Mouse (Mus musculus) intestine, embryonic 15.5 days (tissue): ENCODE data around the gene Snx33. TPM values are rescaled to one million over a fixed set of nuclear protein-coding genes. Genes with fewer than 3 reads are reported as not detected.

ENCODE experiments used
- ATAC-seq: fragments of 200-750 bp; cut with Nextera tagmentation; 2 replicates; pipeline ENCODE4 v1.8.0; 2017; ENCODE audit warnings: moderate TSS enrichment, moderate library complexity
- H3K27ac ChIP-seq: fragments of 300-500 bp; sonication (generic); 2 replicates; pipeline ENCODE4 v1.5.1; 2015; ENCODE audit warnings: mild to moderate bottlenecking, inconsistent platforms
- H3K27me3 ChIP-seq: fragments of 300-500 bp; sonication (generic); replicated peaks from 2 replicates; pipeline ENCODE4 v1.6.1; 2015; ENCODE audit warnings: inconsistent platforms
- H3K36me3 ChIP-seq: fragments of 300-500 bp; sonication (generic); 2 replicates; pipeline ENCODE4 v1.6.1; 2015; ENCODE audit warnings: inconsistent platforms
- H3K4me1 ChIP-seq: fragments of 300-500 bp; sonication (generic); replicated peaks from 2 replicates; pipeline ENCODE4 v1.6.1; 2015; ENCODE audit warnings: inconsistent platforms
- H3K4me2 ChIP-seq: fragments of 300-500 bp; sonication (generic); replicated peaks from 2 replicates; pipeline ENCODE4 v1.6.1; 2015; ENCODE audit warnings: mild to moderate bottlenecking, inconsistent platforms
- H3K4me3 ChIP-seq: fragments of 300-500 bp; sonication (generic); replicated peaks from 2 replicates; pipeline ENCODE4 v1.5.1; 2015; ENCODE audit warnings: inconsistent platforms
- H3K9ac ChIP-seq: fragments of 300-500 bp; sonication (generic); 2 replicates; pipeline ENCODE4 v1.6.1; 2015; ENCODE audit warnings: inconsistent platforms
- H3K9me3 ChIP-seq: fragments of 300-500 bp; sonication (generic); 2 replicates; pipeline ENCODE4 v1.6.1; 2016; ENCODE audit warnings: inconsistent platforms
- WGBS: fragments of 180-500 bp; shearing (Covaris S2); methylation state at CpG from one replicate; pipeline ENCODE4 v1.1.7; 2015; 5-methylcytosine and 5-hydroxymethylcytosine counted together
- polyA plus RNA-seq: library from polyadenylated mRNA; unstranded; fragments of >200 nt; fragmentation: Nextera tagmentation; extraction: Ambion mirVana; gene quantifications from 2 replicates; pipeline ENCODE4 v1.2.1, GENCODE M21; 2015

The Snx33 gene
- polyA plus RNA-seq, 1 experiment from 2014 or later: 6.2 TPM

DNA sequence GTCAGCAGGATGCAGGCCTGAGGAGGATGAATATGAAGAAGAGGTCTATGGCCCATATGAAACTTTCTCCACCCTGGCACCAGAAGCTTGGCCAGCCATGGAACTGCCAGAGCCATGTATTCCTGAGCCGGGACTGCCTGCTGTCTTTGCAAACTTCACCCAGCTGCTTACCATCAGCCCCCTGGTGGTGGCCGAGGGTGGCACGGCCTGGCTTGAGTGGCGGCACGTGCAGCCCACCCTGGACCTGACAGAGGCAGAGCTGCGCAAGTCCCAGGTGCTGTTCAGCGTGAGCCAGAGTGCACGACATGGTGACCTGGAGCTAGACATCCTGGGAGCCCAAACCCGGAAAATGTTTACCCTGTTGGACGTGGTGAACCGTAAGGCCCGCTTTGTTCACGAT, 42.1 kb downstream of the Snx33 start:
- no peak overlapping the region for H3K9ac ChIP-seq
- no peak for ATAC-seq
- H3K4me2 ChIP-seq: no peak overlapping the region
- H3K4me3 ChIP-seq: no peak overlapping the region
- WGBS: 63% methylated on average over 13 of the region's 13 CpGs
- no peaks in the 10 kb centered on the region for H3K9me3 ChIP-seq
- H3K4me1 ChIP-seq: peaks cover 28% of the 10 kb centered on the region
- no peaks in the 10 kb centered on the region for H3K27me3 ChIP-seq
- H3K27ac ChIP-seq: no peak overlapping the region
- 0 out of 2 replicates have a peak, but pooled peaks cover 10% of the 10 kb centered on the region for H3K36me3 ChIP-seq

DNA sequence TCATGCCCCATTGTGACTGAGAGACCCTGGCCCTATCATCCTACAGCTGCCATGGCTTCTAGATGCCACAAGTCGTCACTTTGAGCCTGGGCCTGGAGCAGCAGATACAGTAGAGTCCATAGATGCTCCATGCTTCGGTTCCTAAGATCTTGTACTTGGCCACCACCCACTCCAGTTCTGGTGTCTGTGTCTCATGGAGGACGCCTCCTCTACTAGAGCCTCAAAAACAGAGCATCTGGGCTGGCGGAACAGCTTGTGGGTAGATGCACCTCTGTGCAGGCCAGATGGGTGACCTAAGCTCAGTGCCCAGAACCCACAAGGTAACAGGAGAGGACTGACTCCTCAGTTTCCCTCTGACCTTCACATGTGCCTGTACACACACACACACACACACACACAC, 43.8 kb downstream of the Snx33 start:
- WGBS: 86% methylated on average over 4 of the region's 4 CpGs
- no peak for ATAC-seq
- peaks cover 32% of the 10 kb centered on the region for H3K4me1 ChIP-seq
- no peak overlapping the region for H3K4me2 ChIP-seq
- H3K9ac ChIP-seq: no peak overlapping the region
- H3K9me3 ChIP-seq: no peaks in the 10 kb centered on the region
- no peak overlapping the region for H3K4me3 ChIP-seq
- H3K27me3 ChIP-seq: no peaks in the 10 kb centered on the region
- H3K36me3 ChIP-seq: 0 out of 2 replicates have a peak, but pooled peaks cover 10% of the 10 kb centered on the region
- H3K27ac ChIP-seq: no peak overlapping the region

DNA sequence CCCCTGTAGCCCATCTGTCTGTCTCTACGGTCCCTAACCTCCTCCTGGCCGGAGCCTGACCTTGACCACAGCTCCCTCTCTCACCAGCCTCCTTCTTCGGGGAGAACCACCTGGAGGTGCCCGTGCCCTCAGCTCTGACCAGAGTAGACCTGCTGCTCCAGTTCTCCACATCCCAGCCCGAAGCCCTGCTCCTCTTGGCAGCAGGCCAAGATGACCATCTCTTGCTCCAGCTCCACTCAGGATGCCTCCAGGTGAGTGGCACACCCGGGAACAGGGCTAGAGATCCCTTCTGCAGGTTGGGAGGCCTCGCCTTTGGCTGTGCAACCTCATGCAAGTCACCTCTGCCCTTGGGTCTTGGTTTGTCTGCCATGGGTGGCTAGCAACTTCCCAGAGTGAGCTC, 44.7 kb downstream of the Snx33 start:
- Histone ChIP-seq H3K27ac (no peak overlapping the region), H3K9me3 (no peaks in the 10 kb centered on the region), H3K4me2 (no peak overlapping the region), H3K36me3 (0 out of 2 replicates have a peak, but pooled peaks cover 10% of the 10 kb centered on the region), H3K9ac (no peak overlapping the region), H3K4me1 (peaks cover 32% of the 10 kb centered on the region), H3K27me3 (no peaks in the 10 kb centered on the region), H3K4me3 (no peak overlapping the region)
- ATAC-seq: no peak; the same call in none of the 2 replicates
- 74% methylated on average over 7 of the region's 7 CpGs for WGBS

DNA sequence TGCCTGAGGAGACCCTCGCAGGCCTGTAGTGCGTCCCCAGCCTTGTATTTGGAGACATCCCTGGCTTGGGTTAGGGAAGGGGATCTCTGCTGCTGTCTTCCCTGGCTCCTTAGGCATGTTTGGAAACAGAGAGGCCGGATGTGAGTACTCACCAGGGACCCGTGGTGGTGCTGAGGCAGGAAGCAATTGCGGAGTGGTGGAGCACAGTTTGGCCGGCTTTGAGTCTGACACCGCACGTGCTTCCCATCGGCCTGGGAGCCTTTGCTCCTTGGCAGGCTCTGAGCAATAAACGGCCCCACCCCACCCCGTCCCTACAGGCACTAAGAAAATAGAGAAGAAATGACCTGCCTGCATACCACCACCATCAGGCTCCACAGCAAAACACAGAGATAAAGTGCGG, 45.4 kb downstream of the Snx33 start:
- Histone ChIP-seq H3K9me3 (no peaks in the 10 kb centered on the region), H3K36me3 (0 out of 2 replicates have a peak, but pooled peaks cover 10% of the 10 kb centered on the region), H3K27me3 (no peaks in the 10 kb centered on the region), H3K4me2 (no peak overlapping the region), H3K4me3 (no peak overlapping the region), H3K4me1 (peaks cover 32% of the 10 kb centered on the region), H3K27ac (peak overlapping the region; percentile 62), H3K9ac (no peak overlapping the region)
- peak; percentile 58 for ATAC-seq
- WGBS: 33% methylated on average over 12 of the region's 12 CpGs

DNA sequence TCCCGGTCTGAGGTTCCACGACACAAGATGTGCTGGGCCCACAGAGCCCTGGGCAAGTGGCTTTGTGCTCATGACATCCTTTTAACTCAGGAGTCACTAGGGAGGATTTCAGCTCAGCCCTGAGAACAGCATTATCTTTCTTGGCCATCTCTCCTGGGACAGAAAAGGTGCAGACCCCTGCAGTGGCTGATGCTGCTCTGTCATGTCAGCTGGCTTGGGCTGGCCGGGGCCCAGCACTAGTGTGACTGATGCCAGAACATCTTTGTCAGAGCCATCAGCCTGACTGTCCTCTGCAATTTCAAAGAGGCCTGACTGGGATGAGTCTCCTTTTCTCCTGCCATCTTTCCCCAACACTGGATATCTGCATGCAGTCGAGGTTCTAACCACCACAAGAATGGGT, 45.9 kb downstream of the Snx33 start:
- 61% methylated on average over 4 of the region's 4 CpGs for WGBS
- ATAC-seq: no peak

DNA sequence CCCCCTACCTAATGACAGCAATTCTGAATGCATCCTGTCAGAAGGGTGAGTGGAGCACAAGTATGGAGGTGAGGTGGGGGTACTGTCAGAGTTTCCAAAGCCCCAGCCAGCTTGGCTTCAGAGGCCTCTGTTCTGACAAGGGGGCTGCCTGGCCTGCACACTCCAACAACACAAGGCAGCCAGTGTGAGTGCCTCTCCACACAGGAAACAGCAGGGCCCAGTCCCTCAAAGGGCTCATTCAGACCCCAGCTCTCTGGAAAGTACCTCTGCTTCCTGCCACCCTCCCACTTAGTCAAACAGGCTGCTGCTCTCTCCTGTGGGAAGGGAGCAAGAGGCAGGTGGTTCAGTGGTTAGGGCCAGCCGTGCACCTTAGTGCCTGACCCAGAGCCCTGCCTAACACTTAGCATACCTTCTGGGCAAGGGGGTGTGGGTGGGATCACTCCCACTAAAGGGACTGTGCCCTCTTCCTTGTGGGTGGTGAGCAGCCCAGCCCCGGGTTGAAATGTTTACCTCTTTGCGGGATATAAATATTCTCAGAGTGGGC, 46.6 kb downstream of the Snx33 start:
- no peak overlapping the region for H3K4me3 ChIP-seq
- no peaks in the 10 kb centered on the region for H3K9me3 ChIP-seq
- H3K27ac ChIP-seq: peak overlapping the region; percentile 25
- 0 out of 2 replicates have a peak, but pooled peaks cover 10% of the 10 kb centered on the region for H3K36me3 ChIP-seq
- peaks cover 43% of the 10 kb centered on the region for H3K4me1 ChIP-seq
- ATAC-seq: no peak
- no peak overlapping the region for H3K9ac ChIP-seq
- WGBS: 46% methylated on average over 3 of the region's 3 CpGs
- no peak overlapping the region for H3K4me2 ChIP-seq
- no peaks in the 10 kb centered on the region for H3K27me3 ChIP-seq

More for the DNA sequence above, 45.9 kb downstream of the Snx33 start:
- H3K4me1 ChIP-seq: peaks cover 36% of the 10 kb centered on the region
- H3K27ac ChIP-seq: peak overlapping the region; percentile 62
- 0 out of 2 replicates have a peak, but pooled peaks cover 10% of the 10 kb centered on the region for H3K36me3 ChIP-seq
- H3K27me3 ChIP-seq: no peaks in the 10 kb centered on the region
- no peak overlapping the region for H3K4me2 ChIP-seq
- H3K9ac ChIP-seq: no peak overlapping the region
- no peak overlapping the region for H3K4me3 ChIP-seq
- no peaks in the 10 kb centered on the region for H3K9me3 ChIP-seq

DNA sequence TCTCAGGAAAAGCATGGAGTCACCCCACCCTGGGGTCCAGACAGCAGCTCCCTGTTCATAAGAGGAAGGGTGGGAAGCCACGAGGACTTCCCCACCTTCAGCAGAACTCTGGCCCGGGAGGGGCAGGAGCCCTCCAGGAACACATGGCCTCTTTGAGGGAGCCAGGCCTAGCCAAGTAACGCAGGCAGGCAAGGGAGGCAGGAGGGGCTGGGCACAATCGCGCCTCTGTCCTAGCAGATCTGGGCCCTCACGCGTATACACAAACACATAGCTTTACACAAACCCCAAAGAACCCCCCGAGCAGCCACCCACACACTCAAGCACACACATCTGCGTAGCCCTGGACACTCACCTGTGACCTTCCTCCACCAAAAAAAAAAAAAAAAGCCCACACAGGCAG, 47.4 kb downstream of the Snx33 start:
- H3K27ac ChIP-seq: no peak overlapping the region
- H3K36me3 ChIP-seq: 0 out of 2 replicates have a peak, but pooled peaks cover 10% of the 10 kb centered on the region
- peak overlapping the region; percentile 23; the same call in 1 of the 2 replicates for H3K9ac ChIP-seq
- H3K4me1 ChIP-seq: peaks cover 49% of the 10 kb centered on the region
- no peak overlapping the region for H3K4me3 ChIP-seq
- no peak for ATAC-seq
- WGBS: 33% methylated on average over 9 of the region's 9 CpGs
- no peaks in the 10 kb centered on the region for H3K27me3 ChIP-seq
- H3K4me2 ChIP-seq: no peak overlapping the region
- no peaks in the 10 kb centered on the region for H3K9me3 ChIP-seq

DNA sequence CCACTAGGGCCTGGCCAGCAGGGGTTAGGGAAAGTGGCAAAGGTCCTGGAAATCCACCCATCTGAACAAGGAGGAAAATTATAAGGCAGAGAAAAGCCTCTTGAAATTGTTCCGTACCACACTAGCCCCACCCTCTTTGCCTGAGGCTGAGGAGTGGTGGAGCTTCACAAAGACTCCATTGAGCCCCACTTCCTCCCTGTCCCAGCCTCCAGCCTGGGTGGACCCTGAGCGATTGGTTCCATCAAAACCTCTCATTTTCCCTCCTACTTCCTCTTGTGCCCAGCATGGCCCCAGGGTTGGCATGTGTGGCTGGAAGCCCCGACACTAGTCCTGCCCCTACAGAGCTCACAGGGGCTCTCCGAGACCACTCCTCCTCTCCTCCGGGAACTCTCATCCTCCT, 50.9 kb downstream of the Snx33 start:
- Histone ChIP-seq H3K4me1 (peaks cover 48% of the 10 kb centered on the region), H3K4me2 (no peak overlapping the region), H3K9ac (no peak overlapping the region; the same call in 1 of the 2 replicates), H3K27ac (peak overlapping the region; percentile 67; the same call in 1 of the 2 replicates), H3K9me3 (no peaks in the 10 kb centered on the region), H3K4me3 (no peak overlapping the region), H3K27me3 (no peaks in the 10 kb centered on the region), H3K36me3 (no peaks in the 10 kb centered on the region)
- WGBS: 81% methylated on average over 5 of the region's 5 CpGs
- ATAC-seq: peak; percentile 9; the same call in 1 of the 2 replicates

DNA sequence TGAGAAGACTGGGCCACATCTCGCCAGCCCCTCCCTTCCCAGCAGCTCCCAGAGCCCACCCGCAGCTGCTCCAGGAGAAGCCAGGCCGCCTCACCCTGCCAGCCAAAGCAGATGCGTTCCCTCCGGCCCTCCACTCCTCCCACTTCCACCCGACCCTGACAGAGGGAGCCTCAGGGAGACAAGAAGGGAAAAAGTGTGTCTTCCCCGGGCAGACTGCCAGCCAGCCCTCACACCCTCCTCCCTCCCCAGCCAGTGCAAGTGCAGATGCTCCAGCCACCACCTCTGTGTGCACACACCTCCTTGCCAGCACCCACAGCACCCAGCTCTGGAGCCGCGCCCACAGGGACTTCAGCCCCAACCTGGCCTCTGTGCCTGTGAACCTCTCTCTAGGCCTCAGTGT, 51.4 kb downstream of the Snx33 start:
- no peaks in the 10 kb centered on the region for H3K36me3 ChIP-seq
- H3K27ac ChIP-seq: peak overlapping the region; percentile 67
- no peak overlapping the region for H3K4me3 ChIP-seq
- H3K4me1 ChIP-seq: peaks cover 48% of the 10 kb centered on the region
- peak overlapping the region; percentile 24; the same call in 1 of the 2 replicates for H3K4me2 ChIP-seq
- ATAC-seq: peak; percentile 75
- WGBS: 39% methylated on average over 9 of the region's 9 CpGs
- H3K9me3 ChIP-seq: no peaks in the 10 kb centered on the region
- no peaks in the 10 kb centered on the region for H3K27me3 ChIP-seq
- H3K9ac ChIP-seq: no peak overlapping the region; the same call in 1 of the 2 replicates

DNA sequence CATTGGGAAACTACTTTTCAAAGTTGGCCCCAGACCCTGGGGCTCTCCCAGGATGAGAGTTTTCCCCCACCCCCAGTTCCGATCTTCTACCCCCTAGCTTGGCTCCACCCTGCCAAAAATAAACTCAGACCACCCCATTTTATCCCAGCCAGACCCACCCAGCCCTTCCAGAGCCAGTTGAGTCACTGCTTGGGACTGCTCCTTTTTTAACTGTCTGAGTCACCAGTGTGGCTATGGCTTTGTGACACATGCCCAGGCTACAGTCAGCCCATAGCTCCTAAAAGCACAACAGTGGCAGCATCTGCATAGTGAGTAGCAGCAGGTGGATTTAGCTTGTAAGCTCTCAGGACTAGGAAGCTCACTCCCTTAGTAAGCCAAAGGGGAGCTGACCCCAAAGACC, 55.1 kb downstream of the Snx33 start:
- Histone ChIP-seq H3K4me3 (no peak overlapping the region), H3K9ac (no peak overlapping the region; the same call in 1 of the 2 replicates), H3K4me2 (no peak overlapping the region), H3K36me3 (no peaks in the 10 kb centered on the region), H3K27me3 (no peaks in the 10 kb centered on the region), H3K27ac (peak overlapping the region; percentile 64; the same call in 1 of the 2 replicates), H3K4me1 (peaks cover 69% of the 10 kb centered on the region), H3K9me3 (no peaks in the 10 kb centered on the region)
- ATAC-seq: no peak
- 66% methylated on average over 1 of the region's 1 CpGs for WGBS

DNA sequence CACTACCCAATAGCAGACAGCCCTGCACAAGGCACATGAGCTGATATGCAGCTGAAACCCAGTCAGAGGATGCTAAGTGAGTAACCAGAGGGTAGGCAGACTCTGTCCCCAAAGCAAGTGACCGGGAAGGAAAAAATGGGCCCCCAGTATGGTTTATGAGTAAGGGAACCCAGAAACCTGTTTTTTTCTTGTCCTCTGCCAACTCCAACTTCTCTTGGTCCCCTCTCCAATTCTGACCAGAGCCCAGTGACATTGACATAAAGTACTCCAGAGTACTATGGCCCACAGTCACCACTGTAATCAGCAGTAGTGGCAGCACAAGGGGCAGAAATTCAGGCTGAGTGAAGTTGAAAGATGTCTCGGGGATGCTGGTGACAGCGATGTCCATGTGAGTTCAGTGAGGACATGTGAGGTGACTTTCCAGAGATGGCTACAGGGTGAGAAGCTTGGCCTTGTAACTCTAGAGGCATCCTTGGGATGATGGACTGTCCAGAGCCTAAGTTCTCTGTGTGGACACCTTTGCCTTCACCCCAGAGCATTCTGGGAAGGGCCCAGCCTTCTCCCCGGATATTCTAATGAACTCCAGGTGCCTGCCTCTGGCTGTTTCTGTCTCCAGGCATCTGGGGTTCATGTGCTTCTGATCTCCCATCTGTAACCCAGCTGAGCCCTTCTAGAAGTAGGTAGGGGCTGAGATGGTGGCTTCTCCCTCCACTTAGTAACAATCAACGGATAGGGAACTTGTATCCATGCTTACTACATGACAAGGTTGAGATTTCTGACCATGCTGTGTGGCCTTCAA, 55.9 kb downstream of the Snx33 start:
- no peaks in the 10 kb centered on the region for H3K36me3 ChIP-seq
- no peak overlapping the region; the same call in 1 of the 2 replicates for H3K27ac ChIP-seq
- peaks cover 73% of the 10 kb centered on the region for H3K4me1 ChIP-seq
- 79% methylated on average over 5 of the region's 5 CpGs for WGBS
- no peak overlapping the region for H3K9ac ChIP-seq
- no peak overlapping the region for H3K4me3 ChIP-seq
- no peak overlapping the region for H3K4me2 ChIP-seq
- no peak for ATAC-seq
- no peaks in the 10 kb centered on the region for H3K27me3 ChIP-seq
- no peaks in the 10 kb centered on the region for H3K9me3 ChIP-seq

DNA sequence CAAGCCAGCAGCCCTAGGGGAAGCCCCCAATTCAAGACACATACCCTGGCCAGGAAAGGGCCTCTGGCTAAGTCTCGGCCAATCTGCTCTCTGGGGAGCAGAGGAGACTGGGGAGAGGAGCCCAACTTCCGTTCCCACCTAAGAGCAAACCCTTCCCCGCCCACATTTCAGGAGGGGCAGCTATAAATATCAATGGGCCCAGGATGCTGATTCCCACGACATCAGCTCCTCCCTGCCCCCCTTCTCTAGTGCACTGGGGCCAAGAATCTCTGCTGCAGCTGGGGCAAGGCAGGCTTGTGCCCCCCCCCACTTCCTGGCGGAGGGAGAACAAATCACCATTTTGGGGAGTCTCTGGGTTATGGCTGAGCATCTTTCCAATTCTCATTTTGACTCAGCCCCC, 57.0 kb downstream of the Snx33 start:
- no peak overlapping the region for H3K9ac ChIP-seq
- H3K9me3 ChIP-seq: no peaks in the 10 kb centered on the region
- peaks cover 68% of the 10 kb centered on the region for H3K4me1 ChIP-seq
- H3K4me3 ChIP-seq: no peak overlapping the region
- WGBS: 30% methylated on average over 5 of the region's 5 CpGs
- H3K27ac ChIP-seq: peak overlapping the region; percentile 52
- no peaks in the 10 kb centered on the region for H3K27me3 ChIP-seq
- peak overlapping the region; percentile 15; the same call in 1 of the 2 replicates for H3K4me2 ChIP-seq
- no peaks in the 10 kb centered on the region for H3K36me3 ChIP-seq
- peak; percentile 48 for ATAC-seq
